Mouse (Mus musculus) layer of hippocampus, postnatal 14 days (tissue): ENCODE results near the gene Gm6760. TPM values are rescaled to one million over a fixed set of nuclear protein-coding genes. Genes with fewer than 3 reads are reported as not detected.

ENCODE experiments used
- DNase-seq, 2 experiments: peaks; one replicate each; pipeline ENCODE4 v3.0.0; 2021 to 2022; ENCODE audit warnings: low spot score in 2 of 2, mixed read lengths in 1 of 2
- long read RNA-seq, 2 experiments: library from polyadenylated mRNA; stranded (forward); transcript quantifications; one replicate each; pipeline ENCODE4 v2.0.0; 2021
- total RNA-seq, 2 experiments: library from RNA; stranded (reverse); gene quantifications; 2 replicates each; pipeline ENCODE4 v1.2.3; 2021

Gene Gm6760
- not detected for total RNA-seq
- long read RNA-seq, experiment 1: 0 reads
- long read RNA-seq, experiment 2: 0 reads

- DNase-seq: no peak
These were observed at the start of gene Gm6760 for GRCm38 (mm10) chrX:64152098-64152497. TSS of gene Gm6760 (minus strand) at chrX:64152198.

GRCm38 (mm10) chrX:64181246-64181645, 29.2 kb upstream of the Gm6760 start:
- no peak for DNase-seq

- no peak for DNase-seq
These were observed 21.2 kb upstream of the Gm6760 start, which contains the start of gene 3830417A13Rik for GRCm38 (mm10) chrX:64173248-64173647. TSS of gene 3830417A13Rik (plus strand) at chrX:64173548.

Other genes with a start within 250 kb of the Gm6760 start
- gene 3830417A13Rik, start 21.4 kb upstream of the Gm6760 start, total RNA-seq: not detected
- 10 to 100 TPM; 38.6 to 41.9 TPM for gene Slitrk4, start 124.8 kb upstream of the Gm6760 start, total RNA-seq